Mouse (Mus musculus) liver, embryonic 14.5 days (tissue): ENCODE measurements at regions not wholly inside any gene's neighbourhood (a gene's known extent, or its start where the extent isn't known, plus 50 kb on each side); places are given as distances from the start of the nearest gene placed in this dataset.

Source experiments
- ATAC-seq: fragments of 200-750 bp; cut with Nextera tagmentation; 2 replicates; pipeline ENCODE4 v1.8.0; 2017; ENCODE audit warnings: moderate number of reproducible peaks, mild to moderate bottlenecking, moderate library complexity; ENCODE audit not compliant: insufficient read depth
- DNase-seq, 3 experiments: peaks; one replicate each; pipeline ENCODE4 v3.0.0-alpha.2; 2012 to 2013; ENCODE audit warnings: low read depth in 3 of 3, low spot score in 3 of 3
- H3K27ac ChIP-seq: fragments of 300-500 bp; sonication (generic); 2 replicates; pipeline ENCODE4 v1.5.1; 2014; ENCODE audit warnings: moderate library complexity, mild to moderate bottlenecking, control low read depth, inconsistent platforms
- H3K27me3 ChIP-seq: fragments of 300-500 bp; sonication (generic); 2 replicates; pipeline ENCODE4 v1.6.1; 2014; ENCODE audit warnings: mild to moderate bottlenecking, low read length, moderate library complexity; ENCODE audit not compliant: control insufficient read depth, insufficient read depth
- H3K36me3 ChIP-seq: fragments of 300-500 bp; sonication (generic); replicated peaks from 2 replicates; pipeline ENCODE4 v1.6.1; 2014; ENCODE audit warnings: low read depth; ENCODE audit not compliant: control insufficient read depth, insufficient read depth
- H3K4me1 ChIP-seq, 2 experiments: fragments of 200-500 bp in 1 of 2; fragments of 300-500 bp in 1 of 2; sonication (generic) in 1 of 2; replicated peaks; 2 replicates each; pipeline ENCODE4 v1.6.1; 2012 to 2014; ENCODE audit warnings: antibody characterized with exemption in 1 of 2, inconsistent platforms in 1 of 2, low read length in 1 of 2; ENCODE audit not compliant: control insufficient read depth in 2 of 2, insufficient read depth in 2 of 2
- H3K4me2 ChIP-seq: fragments of 300-500 bp; sonication (generic); 2 replicates; pipeline ENCODE4 v1.6.1; 2014; ENCODE audit warnings: low read depth, mild to moderate bottlenecking, control low read depth, moderate library complexity
- H3K4me3 ChIP-seq, 2 experiments: fragments of 200-500 bp in 1 of 2; fragments of 300-500 bp in 1 of 2; sonication (generic) in 1 of 2; 2 replicates each; pipeline ENCODE4 v1.5.1; 2012 to 2014; ENCODE audit warnings: low read depth in 2 of 2, low read length in 2 of 2, mild to moderate bottlenecking in 2 of 2, control low read depth in 1 of 2, inconsistent platforms in 1 of 2, moderate library complexity in 1 of 2; ENCODE audit not compliant: insufficient read depth in 1 of 2
- H3K9ac ChIP-seq: fragments of 300-500 bp; sonication (generic); replicated peaks from 2 replicates; pipeline ENCODE4 v1.6.1; 2014; ENCODE audit warnings: mild to moderate bottlenecking, control low read depth, moderate library complexity
- H3K9me3 ChIP-seq: fragments of 300-500 bp; sonication (generic); 2 replicates; pipeline ENCODE4 v1.6.1; 2016; ENCODE audit warnings: low read length, mixed read lengths; ENCODE audit not compliant: control insufficient read depth
- CTCF ChIP-seq: IDR thresholded peaks from 2 replicates; pipeline ENCODE4 v1.5.1; 2016; ENCODE audit warnings: antibody characterized with exemption, low read depth, control low read depth
- EP300 ChIP-seq: IDR thresholded peaks from 2 replicates; pipeline ENCODE4 v1.6.1; 2016; ENCODE audit warnings: antibody characterized with exemption, low read depth
- WGBS: fragments of 180-500 bp; shearing (Covaris S2); extraction: QIAGEN DNeasy Blood & Tissue Kit; methylation state at CpG from one replicate; pipeline ENCODE4 v1.1.7; 2014; ENCODE audit not compliant: insufficient replicate concordance; 5-methylcytosine and 5-hydroxymethylcytosine counted together

DNA sequence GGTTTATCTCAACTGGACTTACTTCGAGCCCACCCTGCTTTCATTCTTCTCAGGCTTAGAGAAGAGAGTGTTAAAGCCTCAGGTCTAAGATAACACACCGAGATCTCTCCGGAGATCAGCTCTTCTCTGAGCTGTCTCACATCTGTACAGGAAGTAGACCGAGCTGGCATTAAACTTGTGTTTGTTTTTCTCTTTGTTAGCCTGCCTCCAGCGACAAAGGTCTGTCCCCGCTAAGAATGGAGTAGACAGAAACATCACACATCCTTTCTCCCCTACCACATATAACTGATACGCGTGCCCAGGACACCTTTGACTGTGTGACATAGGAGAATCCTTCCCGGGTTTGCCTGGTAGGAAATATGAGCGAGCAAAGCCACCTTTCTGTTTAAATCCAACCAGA, 126.3 kb upstream of the 3110018I06Rik start:
- no peaks in the 10 kb centered on the region for H3K36me3 ChIP-seq
- no peaks in the 10 kb centered on the region for H3K27me3 ChIP-seq
- H3K4me2 ChIP-seq, result no peak overlapping the region
- no peak overlapping the region for H3K27ac ChIP-seq
- DNase-seq (no peak), ATAC-seq (no peak)
- no peaks in the 10 kb centered on the region for H3K9me3 ChIP-seq
- TF ChIP-seq EP300, result no peak
- no peak for TF ChIP-seq CTCF
- H3K4me1 ChIP-seq, result no peaks in the 10 kb centered on the region
- H3K9ac ChIP-seq, result no peak overlapping the region
- no peak overlapping the region for H3K4me3 ChIP-seq
- WGBS, result 55% methylated on average over 10 of the region's 10 CpGs

DNA sequence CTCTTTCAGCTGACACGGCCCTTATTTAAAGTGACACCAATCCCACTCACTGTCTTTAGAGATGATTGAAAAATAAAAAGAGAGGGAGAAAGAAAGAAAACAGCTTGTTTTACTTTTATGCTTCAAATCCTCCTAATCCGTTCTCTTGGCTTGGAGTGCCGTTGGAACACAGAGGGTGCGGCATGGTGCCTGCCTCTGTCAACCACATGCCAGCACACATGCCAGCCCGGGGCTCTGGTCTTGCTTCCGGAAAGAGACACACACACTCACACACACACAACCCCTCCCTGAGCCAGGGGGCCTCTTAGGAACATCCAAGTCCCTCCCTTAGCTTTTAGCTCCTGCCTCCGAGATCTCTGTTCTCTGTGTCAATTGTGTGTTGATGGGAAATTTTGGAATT, 116.2 kb upstream of the 3110018I06Rik start:
- Histone ChIP-seq H3K27ac (no peak overlapping the region), H3K4me2 (no peak overlapping the region), H3K4me3 (no peak overlapping the region), H3K9me3 (no peaks in the 10 kb centered on the region), H3K36me3 (no peaks in the 10 kb centered on the region), H3K27me3 (no peaks in the 10 kb centered on the region), H3K9ac (no peak overlapping the region), H3K4me1 (no peaks in the 10 kb centered on the region)
- no peak for TF ChIP-seq CTCF
- no peak for TF ChIP-seq EP300
- WGBS, result 61% methylated on average over 7 of the region's 7 CpGs
- no peak for DNase-seq
- no peak for ATAC-seq

DNA sequence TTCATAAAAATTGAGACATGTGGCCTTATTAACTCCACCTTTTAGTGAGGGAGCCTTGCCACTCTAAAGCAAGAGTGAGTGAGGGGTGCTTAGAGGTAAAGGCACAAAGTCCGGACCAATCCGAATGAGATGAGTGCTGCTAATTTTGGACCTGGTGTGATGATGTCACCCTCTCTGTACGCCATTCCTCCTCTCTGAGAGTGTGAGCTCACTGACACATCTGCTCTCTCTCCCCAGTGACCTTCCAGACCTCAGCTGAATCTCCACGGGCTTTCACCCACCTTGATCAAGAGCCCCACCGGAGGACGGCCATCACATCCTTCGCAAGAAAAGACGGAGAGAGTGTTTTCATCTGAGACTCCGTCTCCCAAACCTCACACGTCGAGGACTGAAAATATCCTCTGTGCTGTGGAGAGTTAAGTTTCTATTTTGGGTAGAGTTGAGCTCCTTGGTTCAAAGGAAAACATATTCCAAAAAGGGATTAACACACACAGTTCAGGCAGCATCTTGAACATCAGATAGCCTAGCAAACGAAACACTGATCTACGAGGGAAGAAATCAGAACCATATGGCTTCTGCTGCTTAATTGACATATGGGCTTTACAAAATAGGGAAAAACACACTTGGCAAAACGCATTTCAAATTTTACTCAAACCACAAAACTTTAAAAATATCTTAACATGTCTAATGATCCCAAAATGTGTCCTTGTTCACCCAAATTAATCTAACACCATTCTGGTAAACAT, 96.2 kb upstream of the 3110018I06Rik start:
- Histone ChIP-seq H3K9ac (no peak overlapping the region), H3K4me2 (no peak overlapping the region), H3K27ac (no peak overlapping the region), H3K36me3 (no peaks in the 10 kb centered on the region), H3K4me1 (no peaks in the 10 kb centered on the region), H3K4me3 (no peak overlapping the region), H3K9me3 (no peaks in the 10 kb centered on the region), H3K27me3 (no peaks in the 10 kb centered on the region)
- WGBS, result 67% methylated on average over 14 of the region's 14 CpGs
- TF ChIP-seq CTCF (no peak), EP300 (no peak)
- DNase-seq (no peak), ATAC-seq (no peak)

DNA sequence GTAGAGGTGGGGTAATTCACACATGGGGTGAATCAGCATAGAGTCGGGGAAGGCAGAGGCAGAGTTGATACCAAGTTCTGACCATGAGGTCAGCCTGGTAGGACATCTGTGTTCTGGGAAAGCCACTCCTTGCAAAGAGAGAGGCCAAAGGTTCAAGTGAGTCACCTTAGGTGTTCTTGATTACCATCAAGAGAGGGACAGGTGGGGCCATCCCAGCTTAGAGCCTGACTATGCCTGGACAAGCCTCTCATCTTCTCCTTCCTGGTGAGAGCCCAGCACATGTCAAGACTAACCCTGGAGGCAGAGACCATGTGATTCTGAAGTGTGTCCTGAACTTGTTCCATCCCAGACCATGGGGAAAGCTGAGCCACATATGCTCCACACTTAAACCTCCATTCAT, 94.0 kb upstream of the 3110018I06Rik start:
- H3K9ac ChIP-seq, result no peak overlapping the region
- H3K4me3 ChIP-seq, result no peak overlapping the region
- H3K27ac ChIP-seq, result no peak overlapping the region
- DNase-seq (no peak), ATAC-seq (no peak)
- H3K4me1 ChIP-seq, result no peaks in the 10 kb centered on the region
- 46% methylated on average over 1 of the region's 1 CpGs for WGBS
- no peaks in the 10 kb centered on the region for H3K36me3 ChIP-seq
- H3K4me2 ChIP-seq, result no peak overlapping the region
- TF ChIP-seq CTCF, result no peak
- no peak for TF ChIP-seq EP300
- no peaks in the 10 kb centered on the region for H3K27me3 ChIP-seq
- no peaks in the 10 kb centered on the region for H3K9me3 ChIP-seq

DNA sequence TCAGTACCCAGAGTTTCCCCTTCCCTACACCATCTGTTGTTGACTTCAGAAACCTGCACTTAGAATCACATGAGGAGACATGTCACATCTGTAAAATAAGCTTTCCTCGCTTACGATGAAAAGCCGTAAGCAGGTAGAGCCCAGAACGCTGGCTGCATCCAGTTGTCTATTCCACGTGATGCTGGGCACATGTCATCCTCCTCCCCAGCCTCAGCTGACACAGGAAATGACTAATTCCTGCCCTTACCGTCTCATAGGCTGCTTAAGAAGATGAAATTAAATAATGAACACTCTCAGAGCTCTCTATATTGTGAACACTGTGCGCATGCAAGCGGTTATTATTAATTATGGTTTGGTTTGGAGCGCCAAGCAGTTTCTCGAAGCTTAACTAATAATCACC, 83.6 kb upstream of the 3110018I06Rik start:
- no peak overlapping the region for H3K4me3 ChIP-seq
- H3K4me2 ChIP-seq, result no peak overlapping the region
- TF ChIP-seq EP300 (no peak), CTCF (no peak)
- H3K27ac ChIP-seq, result no peak overlapping the region
- no peaks in the 10 kb centered on the region for H3K36me3 ChIP-seq
- 68% methylated on average over 10 of the region's 10 CpGs for WGBS
- DNase-seq (no peak), ATAC-seq (no peak)
- H3K27me3 ChIP-seq, result no peaks in the 10 kb centered on the region
- H3K4me1 ChIP-seq, result no peaks in the 10 kb centered on the region
- no peaks in the 10 kb centered on the region for H3K9me3 ChIP-seq
- no peak overlapping the region for H3K9ac ChIP-seq
